Mouse (Mus musculus) heart, embryonic 16.5 days (tissue): ENCODE measurements around the gene Tead1. TPM values are rescaled to one million over a fixed set of nuclear protein-coding genes. Genes with fewer than 3 reads are reported as not detected.

Experiments
- ATAC-seq: fragments of 200-750 bp; cut with Nextera tagmentation; replicated peaks from 2 replicates; pipeline ENCODE4 v1.8.0; 2017; ENCODE audit warnings: moderate number of reproducible peaks; ENCODE audit not compliant: insufficient read depth, low FRiP score; ENCODE audit errors: extremely low read depth
- H3K27ac ChIP-seq: fragments of 300-500 bp; sonication (generic); 2 replicates; pipeline ENCODE4 v1.5.1; 2014; ENCODE audit warnings: mild to moderate bottlenecking, low read length, control low read depth, moderate library complexity
- H3K27me3 ChIP-seq: fragments of 300-500 bp; sonication (generic); 2 replicates; pipeline ENCODE4 v1.6.1; 2014; ENCODE audit warnings: low read length, mixed read lengths; ENCODE audit not compliant: control insufficient read depth, insufficient read depth
- H3K36me3 ChIP-seq: fragments of 300-500 bp; sonication (generic); 2 replicates; pipeline ENCODE4 v1.6.1; 2014; ENCODE audit not compliant: control insufficient read depth, insufficient read depth
- H3K4me1 ChIP-seq: fragments of 300-500 bp; sonication (generic); 2 replicates; pipeline ENCODE4 v1.6.1; 2014; ENCODE audit warnings: low read length, mixed read lengths; ENCODE audit not compliant: control insufficient read depth, insufficient read depth
- H3K4me2 ChIP-seq: fragments of 300-500 bp; sonication (generic); 2 replicates; pipeline ENCODE4 v1.6.1; 2014; ENCODE audit warnings: low read depth, mild to moderate bottlenecking, control low read depth, low read length
- H3K4me3 ChIP-seq: fragments of 300-500 bp; sonication (generic); 2 replicates; pipeline ENCODE4 v1.5.1; 2014; ENCODE audit warnings: mild to moderate bottlenecking, control low read depth, low read length
- H3K9ac ChIP-seq: fragments of 300-500 bp; sonication (generic); 2 replicates; pipeline ENCODE4 v1.6.1; 2014; ENCODE audit warnings: low read length, control low read depth
- H3K9me3 ChIP-seq: fragments of 300-500 bp; sonication (generic); replicated peaks from 2 replicates; pipeline ENCODE4 v1.6.1; 2016; ENCODE audit warnings: low read length; ENCODE audit not compliant: control insufficient read depth
- WGBS: fragments of 180-500 bp; shearing (Covaris S2); extraction: QIAGEN DNeasy Blood & Tissue Kit; methylation state at CpG from one replicate; pipeline ENCODE4 v1.1.7; 2014; 5-methylcytosine and 5-hydroxymethylcytosine counted together
- polyA plus RNA-seq: library from polyadenylated mRNA; unstranded; fragments of >200 nt; fragmentation: Nextera tagmentation; extraction: Ambion mirVana; gene quantifications from 2 replicates; pipeline ENCODE4 v1.2.1, GENCODE M21; 2015

The Tead1 gene
- polyA plus RNA-seq, 1 experiment from 2014 or later = 19.4 TPM

DNA sequence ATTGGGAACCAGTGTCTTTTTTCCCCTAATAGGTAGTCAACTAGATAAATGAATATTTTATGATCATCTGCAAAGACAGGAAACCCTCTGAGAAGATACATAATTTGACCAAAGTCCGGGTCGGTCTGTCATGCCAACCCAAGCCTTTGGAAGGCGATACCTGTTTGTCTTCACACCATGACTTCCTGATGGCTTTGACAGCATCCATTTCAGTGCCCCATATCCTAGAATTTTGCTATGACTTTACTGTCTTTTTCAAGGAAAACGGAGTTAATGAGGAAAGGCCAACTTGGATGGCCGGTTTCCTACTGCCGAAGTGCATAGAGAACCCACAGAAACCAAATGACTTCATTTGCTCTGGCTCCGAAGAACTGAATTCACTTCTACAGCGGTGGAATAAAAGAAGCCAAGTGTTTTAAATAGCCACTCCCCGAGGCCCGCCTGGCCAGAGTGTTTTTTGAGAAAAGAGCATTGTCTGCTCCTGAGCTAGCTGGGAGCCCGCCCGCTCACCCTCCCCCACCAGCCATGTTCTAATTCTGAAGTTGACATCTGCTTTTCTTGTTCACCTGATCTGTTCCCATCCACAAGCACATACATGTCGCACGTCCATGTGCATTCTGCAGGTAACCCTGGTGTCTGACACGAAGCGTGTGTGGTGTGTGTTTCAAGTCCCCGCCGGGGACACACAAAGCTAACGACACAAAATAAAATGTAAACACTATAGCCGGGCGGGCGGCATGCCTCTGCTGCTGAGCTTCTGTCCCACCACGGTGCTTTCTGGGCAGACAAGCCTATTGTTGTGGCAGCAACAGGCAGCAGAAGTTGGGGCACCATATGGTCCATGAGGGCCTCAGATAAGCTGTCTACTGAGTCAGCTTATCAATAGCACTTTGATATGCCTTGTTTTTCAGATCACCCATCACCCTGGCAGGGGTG is 5.8 kb downstream of the Tead1 start:
- Histone ChIP-seq H3K4me1 (peaks cover 69% of the 10 kb centered on the region), H3K4me2 (peak overlapping the region; percentile 54), H3K27me3 (no peaks in the 10 kb centered on the region), H3K4me3 (peak overlapping the region; percentile 24), H3K36me3 (no peaks in the 10 kb centered on the region), H3K27ac (peak overlapping the region; percentile 76), H3K9ac (peak overlapping the region; percentile 60), H3K9me3 (no peaks in the 10 kb centered on the region)
- ATAC-seq = no peak
- WGBS = 11% methylated on average over 23 of the region's 23 CpGs

DNA sequence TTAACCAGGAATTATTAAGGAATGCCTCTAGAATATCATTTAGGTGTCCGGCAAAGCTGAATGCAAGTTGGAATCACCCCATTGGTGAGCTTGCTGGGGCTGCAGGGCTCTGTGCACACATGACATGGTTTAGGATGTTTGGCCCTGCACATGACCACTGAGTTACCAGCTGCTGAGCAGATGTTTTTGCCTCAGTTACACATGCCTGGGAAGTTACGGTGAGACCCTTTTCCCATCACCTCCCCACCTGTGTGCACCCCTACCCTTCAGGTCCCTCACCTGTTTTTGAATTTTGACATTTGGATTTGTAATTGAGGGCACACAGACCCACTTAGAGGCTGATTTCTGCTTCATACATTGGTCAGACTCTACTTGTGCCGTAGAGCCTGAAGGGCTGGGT is 6.9 kb downstream of the Tead1 start:
- no peaks in the 10 kb centered on the region for H3K9me3 ChIP-seq
- no peak for ATAC-seq
- no peak overlapping the region for H3K9ac ChIP-seq
- no peaks in the 10 kb centered on the region for H3K36me3 ChIP-seq
- H3K4me3 ChIP-seq = no peak overlapping the region
- 59% methylated on average over 3 of the region's 3 CpGs for WGBS
- peak overlapping the region; percentile 76; the same call in 1 of the 2 replicates for H3K27ac ChIP-seq
- H3K4me2 ChIP-seq = 0 out of 2 replicates have a peak overlapping the region, but pooled peaks have one; percentile 54
- no peaks in the 10 kb centered on the region for H3K27me3 ChIP-seq
- H3K4me1 ChIP-seq = peaks cover 80% of the 10 kb centered on the region

DNA sequence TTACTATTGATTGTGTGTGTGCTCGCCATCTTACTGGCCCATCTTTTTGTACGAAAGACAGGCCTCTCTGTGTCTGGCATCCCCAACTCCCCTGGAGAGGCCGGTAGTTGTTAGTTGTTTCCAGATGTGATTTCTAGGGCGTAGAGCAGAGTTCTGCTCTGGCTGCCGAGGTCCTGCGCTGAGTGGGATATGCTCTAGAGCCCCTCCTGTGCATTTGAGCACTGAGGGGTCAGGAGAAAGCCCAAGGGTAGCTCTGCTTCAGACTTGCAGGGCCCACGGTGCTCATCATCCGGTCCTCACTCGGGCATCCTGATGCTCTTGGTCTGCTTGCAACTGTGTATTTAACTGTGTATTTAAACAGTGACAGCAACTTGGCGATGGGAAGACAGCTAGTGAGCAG is 7.5 kb downstream of the Tead1 start:
- H3K27ac ChIP-seq = no peak overlapping the region
- 35% methylated on average over 10 of the region's 10 CpGs for WGBS
- no peak for ATAC-seq
- 0 out of 2 replicates have a peak overlapping the region, but pooled peaks have one; percentile 11 for H3K9ac ChIP-seq
- H3K4me3 ChIP-seq = no peak overlapping the region
- H3K27me3 ChIP-seq = no peaks in the 10 kb centered on the region
- no peaks in the 10 kb centered on the region for H3K36me3 ChIP-seq
- H3K9me3 ChIP-seq = no peaks in the 10 kb centered on the region
- H3K4me1 ChIP-seq = peaks cover 85% of the 10 kb centered on the region
- no peak overlapping the region for H3K4me2 ChIP-seq

DNA sequence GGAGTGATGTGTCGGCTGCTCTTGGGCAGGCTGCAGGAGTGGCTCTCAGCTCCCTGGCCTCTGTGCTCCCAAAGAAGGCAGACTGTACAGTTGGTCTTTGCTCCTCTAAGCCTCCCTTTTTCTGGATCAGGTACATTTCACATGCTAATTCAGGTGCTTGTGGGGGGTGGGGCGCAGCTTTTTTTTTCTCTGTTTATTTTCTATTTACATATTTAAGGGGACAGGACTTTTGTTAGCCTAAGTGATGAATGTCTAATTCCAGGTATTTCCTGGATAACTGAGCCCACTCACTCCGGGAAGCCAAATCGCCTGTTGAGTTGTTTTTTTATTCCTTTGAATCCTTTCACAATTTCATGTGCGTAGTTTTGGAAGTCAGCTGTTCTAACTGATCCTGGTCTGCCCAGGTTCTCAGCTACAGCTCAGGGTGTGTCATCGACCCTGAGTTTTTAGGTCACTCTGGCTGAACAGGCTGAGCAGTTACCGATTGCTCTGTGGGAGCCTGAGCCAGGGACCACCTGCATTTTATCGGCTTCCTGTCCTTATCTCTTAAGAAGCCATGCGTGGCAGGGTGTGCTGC is 9.4 kb downstream of the Tead1 start:
- Histone ChIP-seq H3K4me3 (no peak overlapping the region), H3K9me3 (no peaks in the 10 kb centered on the region), H3K9ac (peak overlapping the region; percentile 2; the same call in 1 of the 2 replicates), H3K27ac (no peak overlapping the region), H3K27me3 (no peaks in the 10 kb centered on the region), H3K4me1 (peaks cover 76% of the 10 kb centered on the region), H3K36me3 (no peaks in the 10 kb centered on the region), H3K4me2 (no peak overlapping the region)
- WGBS = 30% methylated on average over 9 of the region's 9 CpGs
- no peak for ATAC-seq

DNA sequence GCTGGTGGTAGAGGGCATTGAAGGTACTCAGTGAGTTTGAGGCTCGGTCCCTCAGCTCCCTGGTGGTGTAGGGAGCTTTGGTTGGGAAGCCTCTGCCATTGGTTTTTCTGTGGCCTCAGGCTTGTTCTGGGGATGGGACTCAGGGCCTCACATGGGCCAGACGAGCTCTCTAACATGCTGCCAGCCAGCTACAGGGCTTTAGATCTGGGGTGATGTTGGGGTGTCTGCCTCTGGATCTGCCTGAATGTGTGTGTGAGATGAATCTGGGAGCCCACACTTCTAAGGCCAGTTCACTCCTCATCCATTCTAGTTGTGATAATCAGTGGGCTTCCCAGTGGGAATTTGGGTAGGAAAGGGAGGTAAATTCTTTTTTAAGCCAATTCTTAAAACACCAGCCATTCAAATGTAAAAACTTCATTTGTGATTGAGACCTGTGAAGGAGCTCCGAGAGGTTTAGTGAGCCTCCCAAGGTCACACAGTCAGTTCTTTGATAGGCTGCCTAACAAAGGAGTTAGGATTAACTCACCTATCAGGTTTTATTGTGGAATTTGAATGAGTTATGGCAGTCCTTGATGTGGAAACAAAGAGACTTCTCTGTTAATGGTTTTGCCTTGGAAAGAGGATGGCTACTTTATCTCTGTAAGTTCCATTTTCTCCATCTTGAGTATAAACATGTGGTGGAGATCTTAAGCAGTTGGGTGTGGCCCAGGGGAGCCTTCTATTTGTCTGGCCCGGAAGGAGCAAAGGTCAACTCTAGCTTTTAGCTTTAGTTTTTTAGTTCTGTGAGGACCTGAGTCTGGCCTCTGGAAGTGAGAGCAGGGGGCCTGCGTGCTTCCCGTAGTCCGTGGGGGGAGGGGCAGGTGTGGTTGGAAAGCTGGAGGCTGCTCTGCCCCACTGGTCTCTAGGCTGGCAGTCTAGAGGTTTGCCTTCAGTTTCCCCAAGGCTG is 12.0 kb downstream of the Tead1 start:
- no peaks in the 10 kb centered on the region for H3K27me3 ChIP-seq
- no peak overlapping the region for H3K9ac ChIP-seq
- H3K27ac ChIP-seq = no peak overlapping the region
- H3K36me3 ChIP-seq = no peaks in the 10 kb centered on the region
- H3K4me1 ChIP-seq = peaks cover 71% of the 10 kb centered on the region
- no peak overlapping the region for H3K4me2 ChIP-seq
- no peak overlapping the region for H3K4me3 ChIP-seq
- ATAC-seq = no peak
- WGBS = 31% methylated on average over 7 of the region's 7 CpGs
- H3K9me3 ChIP-seq = no peaks in the 10 kb centered on the region

DNA sequence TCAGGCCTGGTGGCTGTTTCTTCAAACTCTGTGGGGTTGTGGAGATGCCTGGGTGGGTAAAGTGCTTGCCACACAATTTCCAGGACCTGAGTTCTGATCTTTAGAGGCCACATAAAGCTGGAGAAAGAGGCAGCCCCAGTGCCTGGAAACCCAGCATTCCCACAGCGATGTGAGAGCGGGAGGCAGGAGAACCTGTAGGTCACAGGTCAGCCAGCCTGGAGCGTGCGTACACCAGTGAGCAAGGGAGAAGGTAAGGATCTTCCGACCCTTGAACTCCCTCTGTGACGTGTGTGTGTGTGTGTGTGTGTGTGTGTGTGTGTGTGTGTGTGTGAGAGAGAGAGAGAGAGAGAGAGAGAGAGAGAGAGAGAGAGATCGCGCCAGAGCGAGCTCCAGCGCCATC is 14.4 kb downstream of the Tead1 start:
- Histone ChIP-seq H3K27me3 (no peaks in the 10 kb centered on the region), H3K9ac (no peak overlapping the region), H3K4me2 (no peak overlapping the region), H3K4me1 (peaks cover 75% of the 10 kb centered on the region), H3K36me3 (no peaks in the 10 kb centered on the region), H3K27ac (no peak overlapping the region), H3K9me3 (no peaks in the 10 kb centered on the region), H3K4me3 (no peak overlapping the region)
- no peak for ATAC-seq
- 78% methylated on average over 10 of the region's 10 CpGs for WGBS

DNA sequence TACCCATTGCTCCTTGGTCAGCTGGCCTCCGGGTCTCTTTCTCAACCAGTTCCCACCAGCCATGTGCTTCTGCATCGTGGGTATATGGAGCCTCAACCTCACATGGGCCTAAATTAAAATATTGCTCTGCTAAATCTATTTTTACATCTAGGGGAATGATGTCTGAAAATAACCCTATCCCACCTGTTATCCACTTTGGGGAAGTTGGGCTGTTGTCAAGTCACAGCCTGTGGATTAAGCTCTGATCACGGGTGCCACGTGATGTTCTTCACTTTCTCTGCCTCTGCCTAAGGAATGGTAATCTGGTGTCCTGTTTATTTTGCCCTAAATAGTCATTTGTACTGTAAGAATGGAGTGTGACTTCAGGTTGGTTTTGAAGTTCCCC is 17.7 kb downstream of the Tead1 start:
- H3K4me3 ChIP-seq = no peak overlapping the region; the same call in 1 of the 2 replicates
- H3K9me3 ChIP-seq = no peaks in the 10 kb centered on the region
- peak overlapping the region; percentile 56 for H3K4me2 ChIP-seq
- no peaks in the 10 kb centered on the region for H3K36me3 ChIP-seq
- peak overlapping the region; percentile 97 for H3K27ac ChIP-seq
- peak overlapping the region; percentile 65 for H3K9ac ChIP-seq
- ATAC-seq = peak; percentile 2; the same call in 1 of the 2 replicates
- WGBS = 25% methylated on average over 4 of the region's 4 CpGs
- H3K4me1 ChIP-seq = peaks cover 59% of the 10 kb centered on the region
- H3K27me3 ChIP-seq = no peaks in the 10 kb centered on the region

DNA sequence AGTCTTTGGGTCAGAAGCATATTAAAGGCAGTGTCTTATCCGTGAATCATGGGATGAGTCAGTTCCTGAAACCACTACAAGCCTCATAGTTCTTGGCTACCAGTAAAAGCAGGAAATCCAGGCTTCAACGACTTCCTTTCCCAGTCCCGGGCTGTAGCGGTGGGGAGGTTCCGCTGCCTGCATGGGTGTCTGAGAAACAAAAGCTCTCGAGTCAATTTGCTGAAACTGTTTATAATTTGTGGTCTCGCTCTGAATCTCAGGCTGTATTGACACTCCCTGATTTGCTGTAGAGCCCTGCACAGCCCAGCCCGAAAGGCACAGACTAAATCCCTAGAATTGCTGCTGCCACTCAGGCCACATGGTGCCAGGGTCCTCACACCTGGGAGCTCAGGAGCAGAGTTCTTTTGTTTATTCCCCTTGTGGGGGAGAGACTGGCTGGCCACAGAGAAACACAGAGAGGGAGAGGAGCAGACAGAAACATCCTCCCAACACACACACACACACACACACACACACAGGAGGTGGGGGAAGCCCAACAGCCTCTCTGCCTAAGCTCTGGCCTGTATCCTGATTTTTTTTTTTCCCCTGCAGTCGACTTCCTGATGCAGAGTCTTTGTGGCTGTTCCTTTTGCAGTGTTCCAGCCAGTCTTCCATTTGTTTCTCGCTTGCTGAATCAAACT is 18.2 kb downstream of the Tead1 start:
- Histone ChIP-seq H3K9me3 (no peaks in the 10 kb centered on the region), H3K4me1 (peaks cover 59% of the 10 kb centered on the region), H3K27ac (peak overlapping the region; percentile 97), H3K4me2 (peak overlapping the region; percentile 56), H3K9ac (peak overlapping the region; percentile 65), H3K27me3 (no peaks in the 10 kb centered on the region), H3K4me3 (peak overlapping the region; percentile 9; the same call in 1 of the 2 replicates), H3K36me3 (no peaks in the 10 kb centered on the region)
- WGBS = 13% methylated on average over 10 of the region's 10 CpGs
- ATAC-seq = peak; percentile 80
